Mouse (Mus musculus) c-Kit-positive CD71-negative TER-119-negative erythroid progenitor cells, embryonic 14.5 days (primary cell): Measurements from ENCODE around the gene Pnp2.
"Not testable (repeated sequence)": the region's sequence is repeated elsewhere in the genome, so short reads cannot be mapped to it uniquely, and the experiment has no call there.

ENCODE experiments used
- DNase-seq: peaks from one replicate; pipeline ENCODE4 v3.0.0-alpha.2; 2013; ENCODE audit warnings: low read depth

Gene Pnp2

DNA sequence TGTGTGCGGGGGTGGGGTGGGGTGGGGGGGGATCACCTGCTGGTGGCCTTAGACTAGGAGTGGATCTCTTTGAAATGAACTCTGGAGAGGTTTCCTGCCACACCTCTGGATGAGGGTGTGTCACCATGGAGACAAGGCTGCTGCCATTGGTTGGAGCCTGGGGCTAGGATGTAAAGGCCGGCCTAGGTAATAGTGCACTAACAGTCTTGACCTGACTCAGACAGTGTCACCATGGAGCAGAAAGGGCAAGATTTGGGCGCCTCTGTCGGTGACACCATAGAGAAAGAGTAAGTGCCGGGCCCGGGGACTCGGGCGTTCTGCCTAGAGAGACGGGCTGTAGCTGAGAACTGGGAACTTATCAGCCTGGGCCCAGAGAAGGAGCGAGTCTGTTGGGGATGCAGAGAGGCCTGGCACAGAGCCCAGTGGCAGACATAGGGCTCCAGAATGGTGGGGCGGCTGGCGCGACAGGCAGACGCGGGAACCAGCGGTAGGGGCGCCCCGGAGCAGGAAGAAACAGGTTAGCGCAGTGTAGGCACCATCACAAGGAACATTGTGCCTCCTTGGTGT lies at the start of gene Pnp2:
Pnp2 (plus strand) TSS at position 51 of the 567 bp plus-strand sequence.
- not testable (repeated sequence) for DNase-seq

DNA sequence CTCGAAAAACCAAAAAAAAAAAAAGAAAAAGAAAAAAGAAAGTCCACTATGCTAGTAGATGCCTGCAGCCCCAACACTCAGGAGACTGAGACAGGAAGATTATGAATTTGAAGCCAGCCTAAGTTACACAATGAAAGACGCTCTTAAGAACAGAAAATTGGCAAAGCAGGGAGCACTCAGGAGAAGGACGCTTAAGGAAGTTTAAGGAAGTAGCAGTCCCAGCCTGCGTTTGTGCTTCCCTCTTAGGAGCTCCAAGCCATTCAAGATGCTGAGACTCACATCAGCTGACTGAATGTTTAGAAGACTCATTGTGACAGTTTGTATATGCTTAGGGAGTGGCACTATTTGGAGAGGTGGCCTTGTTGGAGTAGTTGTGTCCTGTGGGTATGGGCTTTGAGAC lies 47.7 kb upstream of the Pnp2 start:
- DNase-seq, result no peak

DNA sequence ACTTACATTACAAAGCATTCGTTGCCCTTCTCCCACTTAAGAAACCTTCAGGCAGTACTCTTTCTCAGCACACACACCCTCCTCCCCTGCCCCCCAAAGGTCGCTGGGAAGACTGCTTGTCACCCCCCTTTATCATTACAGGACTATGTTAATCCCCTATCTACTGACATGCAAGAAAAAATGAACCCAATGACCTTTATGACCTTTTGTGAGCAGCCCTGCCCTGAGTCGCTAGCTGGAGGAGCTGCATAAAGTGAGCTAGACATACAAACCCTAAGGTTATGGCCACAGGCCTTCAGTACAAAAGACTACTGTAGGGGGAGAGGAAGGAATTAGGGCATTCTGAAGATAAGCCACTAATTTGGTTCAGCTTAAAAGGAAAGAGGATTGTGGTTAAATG lies 44.4 kb upstream of the Pnp2 start:
- no peak for DNase-seq

DNA sequence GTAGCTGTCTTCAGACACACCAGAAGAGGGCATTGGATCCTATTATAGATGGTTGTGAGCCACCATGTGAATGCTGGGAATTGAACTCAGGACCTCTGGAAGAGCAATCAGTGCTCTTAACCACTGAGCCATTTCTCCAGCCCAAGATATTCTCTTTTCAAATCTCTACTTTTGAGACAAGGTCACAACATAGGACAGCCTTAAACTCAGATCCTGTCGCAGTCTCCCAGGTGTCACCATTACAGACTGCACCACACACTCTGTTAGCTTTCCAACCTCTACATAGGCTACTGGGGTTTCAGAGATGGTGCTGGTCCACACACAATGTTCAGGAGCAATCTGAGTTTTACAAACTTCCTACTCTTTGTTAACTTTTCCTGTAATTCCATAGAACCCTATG lies 32.4 kb upstream of the Pnp2 start:
- DNase-seq, result not testable (repeated sequence)

DNA sequence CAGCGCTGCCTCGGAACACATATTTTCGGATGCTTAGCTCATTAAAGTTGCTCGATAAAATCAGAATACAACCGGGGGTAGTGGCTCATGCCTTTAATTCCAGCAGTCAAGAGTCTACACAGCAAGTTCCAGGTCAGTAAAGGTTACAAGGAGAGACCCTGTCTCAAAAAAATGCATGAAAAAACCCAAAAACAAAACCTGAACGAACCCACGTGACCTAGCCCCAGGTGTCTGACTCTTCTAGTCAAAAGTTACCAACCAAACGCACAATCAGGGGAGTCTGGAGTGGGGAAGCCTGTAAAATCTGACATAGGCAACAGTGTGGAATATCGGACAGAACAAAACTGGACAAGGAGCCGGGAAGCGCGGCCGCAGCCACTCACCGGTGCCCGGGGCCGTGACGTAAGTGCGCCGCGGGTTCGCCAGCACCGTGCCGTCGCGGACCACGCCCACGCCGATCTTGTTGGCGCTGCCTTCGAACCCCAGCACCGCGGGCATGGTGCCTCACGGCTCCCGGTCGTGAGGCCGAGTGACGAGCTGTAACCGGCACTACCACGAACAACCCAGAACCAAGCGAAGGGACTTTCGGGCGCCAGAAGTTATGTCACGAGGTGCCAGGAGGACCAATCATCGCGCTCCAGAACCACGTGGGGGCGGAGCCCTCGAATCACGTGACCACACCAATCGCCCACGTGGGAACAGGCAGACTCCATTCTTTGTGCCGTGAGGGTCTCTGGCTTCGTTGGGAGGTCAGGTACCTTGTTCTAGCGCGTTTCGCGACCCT lies 31.3 kb upstream of the Pnp2 start, which contains the start of the genes Osgep and Apex1:
Osgep (minus strand) TSS at position 613 of the 784 bp plus-strand sequence.
Apex1 (plus strand) TSS at position 688 of the 784 bp plus-strand sequence.
- peak; percentile 95 for DNase-seq

DNA sequence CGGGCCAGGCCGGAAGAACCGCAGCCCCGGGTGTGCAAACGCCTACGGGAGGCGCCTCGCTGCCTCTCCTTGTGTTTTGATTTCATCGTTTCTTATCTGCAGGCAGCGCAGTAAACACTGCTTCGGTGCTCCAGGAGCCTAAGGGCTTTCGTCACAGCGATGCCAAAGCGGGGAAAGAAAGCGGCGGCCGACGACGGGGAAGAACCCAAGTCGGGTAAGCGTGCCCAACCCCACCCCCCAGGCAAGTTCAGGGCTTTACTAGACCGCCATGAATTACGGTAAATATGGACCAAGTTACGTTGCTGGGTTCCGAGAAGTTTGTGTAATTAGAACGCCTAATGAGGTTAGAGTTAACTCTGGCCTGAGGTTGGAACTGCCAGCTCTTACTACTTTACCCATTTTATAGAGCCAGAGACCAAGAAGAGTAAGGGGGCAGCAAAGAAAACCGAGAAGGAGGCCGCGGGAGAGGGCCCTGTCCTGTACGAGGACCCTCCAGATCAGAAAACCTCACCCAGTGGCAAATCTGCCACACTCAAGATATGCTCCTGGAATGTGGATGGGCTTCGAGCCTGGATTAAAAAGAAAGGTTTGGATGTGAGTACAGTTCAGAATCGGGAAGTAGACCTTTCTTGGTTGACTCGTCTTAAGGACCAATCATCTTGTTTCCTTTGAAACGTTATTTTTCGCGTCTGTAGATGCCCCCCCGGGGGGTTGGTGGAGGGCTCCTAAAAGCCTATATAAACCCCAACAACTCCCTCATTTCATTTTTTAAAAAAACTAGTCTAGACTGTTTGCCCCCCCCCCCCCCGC lies 30.5 kb upstream of the Pnp2 start:
- DNase-seq, result no peak

DNA sequence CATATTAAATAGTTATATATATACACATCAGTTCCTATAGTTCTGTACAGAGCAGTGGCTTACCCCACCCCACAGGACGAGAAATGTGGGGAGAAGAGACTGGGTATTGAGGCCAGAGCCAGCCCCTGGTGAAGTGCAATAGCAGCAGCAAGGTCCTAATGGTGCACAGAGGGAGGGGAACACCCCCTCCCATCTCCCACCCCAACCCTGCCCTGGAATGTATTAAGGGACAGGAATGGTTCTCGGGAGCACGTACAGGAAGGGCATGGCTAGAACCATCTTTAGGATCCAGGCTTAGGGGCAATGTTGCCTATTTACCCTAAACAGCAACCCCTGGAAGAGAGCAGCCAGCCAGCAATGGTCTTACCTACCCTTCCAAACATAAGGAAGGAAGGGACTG lies 28.4 kb upstream of the Pnp2 start:
- no peak for DNase-seq

DNA sequence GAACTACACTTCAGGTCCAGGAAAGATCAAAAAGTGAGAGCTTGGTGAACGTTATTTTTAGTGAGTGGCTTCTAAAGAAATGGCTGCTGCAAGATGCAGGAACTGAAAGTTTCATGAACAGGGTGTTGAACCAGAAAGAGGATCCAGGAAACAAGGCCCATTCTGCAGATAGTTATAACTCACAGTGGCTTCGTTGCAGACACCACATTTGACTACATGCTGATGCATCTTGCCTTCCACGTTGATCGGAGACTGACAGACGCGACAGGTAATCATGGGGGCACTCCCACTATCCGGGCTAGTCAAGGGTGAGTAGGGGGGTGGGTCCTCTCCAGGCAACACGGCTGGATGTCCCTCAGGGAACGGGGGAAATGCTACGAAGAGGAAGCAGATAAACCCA lies 25.8 kb upstream of the Pnp2 start:
- DNase-seq, result no peak

DNA sequence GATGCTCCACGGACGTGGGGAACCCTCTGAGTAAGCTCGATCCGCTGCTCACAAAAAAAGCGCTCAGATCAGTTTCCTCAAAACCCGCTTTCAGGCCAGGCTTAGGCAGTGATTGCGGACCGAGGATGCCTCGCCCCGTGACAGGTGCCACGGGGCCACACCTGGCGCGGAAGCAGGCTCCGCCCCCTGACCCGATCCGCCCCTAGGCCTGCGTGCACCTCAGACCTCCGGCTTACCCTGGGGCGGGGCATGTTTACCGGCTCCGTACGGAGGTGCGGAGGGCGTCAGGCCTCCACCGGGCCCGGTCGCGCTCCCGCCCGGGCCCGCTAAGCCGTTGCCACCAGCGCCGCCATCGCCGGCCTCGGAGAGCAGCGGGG lies 25.4 kb upstream of the Pnp2 start:
- no peak for DNase-seq

DNA sequence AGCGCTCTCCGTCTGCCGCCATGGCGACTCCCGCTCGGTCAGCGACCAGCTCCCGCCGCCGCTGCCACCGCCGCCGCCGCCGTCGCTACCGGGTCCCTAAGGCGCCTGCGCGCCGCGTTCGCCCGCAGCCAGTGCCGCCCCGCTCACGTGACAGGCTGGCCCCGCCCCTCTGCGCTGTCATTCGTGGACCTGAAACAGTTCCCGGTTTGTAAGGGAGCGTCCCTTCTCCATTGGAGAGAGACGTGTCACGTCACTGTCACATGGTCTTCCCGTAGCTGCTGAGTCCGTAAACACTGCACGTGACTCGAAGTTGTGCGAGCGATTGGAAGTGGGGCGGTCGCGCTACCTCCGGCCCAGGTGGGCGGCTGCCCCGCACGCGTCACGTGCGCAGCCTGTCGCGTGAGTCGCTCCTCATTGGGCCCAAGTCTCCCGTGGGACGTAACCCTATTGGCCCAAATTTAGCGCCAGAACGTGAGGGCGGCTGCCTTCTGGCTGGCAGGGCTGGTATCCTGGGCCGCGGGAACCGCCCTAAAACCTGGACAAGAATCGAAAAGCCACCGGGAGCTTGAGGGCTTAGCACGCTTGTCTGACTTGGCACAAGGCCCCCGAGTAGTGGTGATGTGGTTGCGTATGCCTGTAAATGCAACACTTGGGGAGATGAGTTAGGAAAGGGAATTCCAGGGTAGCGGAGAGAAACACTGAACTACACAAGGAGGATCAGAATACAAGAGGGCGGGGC lies 24.9 kb upstream of the Pnp2 start, which contains the start of the genes Pip4p1 and Pnp:
Pip4p1 (minus strand) TSS at position 103 of the 739 bp plus-strand sequence.
Pnp (plus strand) TSS at position 329 of the 739 bp plus-strand sequence.
- DNase-seq, result peak; percentile 96

DNA sequence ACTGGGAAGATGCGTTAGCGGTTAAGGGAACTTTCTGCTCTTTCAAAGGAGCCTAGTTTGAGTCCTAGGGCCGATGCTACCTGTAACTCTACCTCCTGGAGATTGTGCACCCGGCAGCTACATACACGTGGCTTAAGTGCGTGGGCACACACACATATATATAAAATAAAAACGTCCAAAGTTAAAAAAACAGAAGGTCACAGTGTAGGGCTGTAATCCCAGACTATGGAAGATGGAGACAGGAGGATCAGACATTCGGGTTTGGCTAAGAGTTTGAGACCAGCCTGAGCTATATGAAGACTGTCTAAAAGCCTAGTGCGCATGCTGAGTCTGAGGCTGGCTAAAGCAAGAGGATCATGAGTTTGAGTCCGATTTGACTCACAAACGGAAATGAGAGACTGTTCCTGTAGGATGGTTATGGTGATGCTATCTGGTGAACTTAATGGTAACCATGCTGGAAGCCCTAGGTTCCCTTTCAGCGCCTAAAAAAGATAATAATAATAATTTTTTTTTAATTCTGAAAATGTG lies 24.2 kb upstream of the Pnp2 start:
- DNase-seq, result no peak

DNA sequence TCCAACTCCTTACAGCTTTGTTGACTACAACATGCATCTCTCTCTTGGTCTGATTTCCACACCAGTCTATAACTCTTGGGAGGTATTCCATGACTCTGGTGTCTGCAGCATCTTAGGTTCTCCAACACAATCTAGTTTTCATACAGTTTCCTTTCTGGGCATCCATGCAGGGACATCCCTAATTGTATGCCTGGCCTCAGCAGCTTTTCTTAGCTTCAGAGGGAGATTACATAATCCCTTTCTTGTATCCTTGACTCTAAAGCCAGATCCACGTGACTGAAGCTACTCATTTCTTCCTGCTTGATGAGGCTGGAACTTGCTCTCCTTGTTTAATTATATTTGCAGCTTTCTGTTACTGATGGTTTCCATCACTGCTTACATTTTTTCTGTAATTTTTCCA lies 19.1 kb upstream of the Pnp2 start:
- DNase-seq, result no peak

DNA sequence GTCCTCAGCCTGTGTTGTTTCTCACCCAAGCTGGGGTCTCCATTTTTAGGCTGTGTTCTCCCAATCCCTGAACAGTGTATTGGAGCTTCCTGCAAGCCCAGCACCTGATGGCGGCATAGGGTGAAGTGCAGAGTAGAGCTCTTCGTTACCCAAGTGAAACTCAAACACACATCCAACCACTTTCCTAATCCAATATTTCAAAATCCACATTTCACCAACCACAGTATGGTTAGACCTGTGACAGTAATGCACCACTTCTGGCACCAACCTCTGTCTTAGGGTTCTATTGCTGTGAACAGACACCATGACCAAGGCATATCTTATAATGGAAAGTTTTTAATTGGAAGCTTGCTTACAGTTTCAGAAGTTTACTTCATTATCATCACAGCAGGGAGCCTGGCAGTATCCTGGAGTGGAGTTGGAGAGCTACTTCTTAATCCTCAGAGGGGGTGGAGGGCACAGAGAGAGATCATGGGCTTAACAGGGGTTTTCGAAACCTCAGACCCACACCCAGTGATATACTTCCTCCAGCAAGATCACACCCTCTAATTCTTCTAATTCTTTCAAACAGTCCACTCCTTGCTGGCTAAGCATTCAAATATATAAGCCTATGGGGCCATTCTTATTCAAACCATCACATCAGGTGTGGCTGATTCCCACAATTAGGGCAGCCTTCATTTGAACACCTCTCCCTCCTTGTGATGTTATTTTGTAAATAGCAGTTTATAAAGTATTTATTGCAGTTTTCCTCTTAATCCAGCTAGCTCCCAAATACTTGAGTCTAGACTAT lies 17.5 kb upstream of the Pnp2 start:
- DNase-seq, result no peak

DNA sequence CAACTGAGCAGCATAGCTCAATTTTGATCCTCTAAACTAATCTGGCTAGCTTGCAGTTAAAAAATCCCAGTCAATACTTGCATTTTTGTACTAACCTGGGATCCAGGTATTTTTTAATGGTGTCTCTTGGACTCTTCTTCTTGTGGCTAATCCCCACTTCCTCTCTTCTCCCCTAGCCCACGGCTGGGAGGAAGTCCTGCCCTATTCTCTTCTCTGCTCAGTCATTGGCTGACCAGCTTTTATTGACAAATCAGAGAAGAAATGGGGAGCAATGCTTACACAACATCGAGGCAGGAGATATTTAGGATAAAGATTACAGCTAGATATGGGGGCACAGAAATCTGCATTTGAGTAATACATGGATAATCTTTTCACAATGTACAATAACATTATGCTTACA lies 16.9 kb upstream of the Pnp2 start:
- no peak for DNase-seq

DNA sequence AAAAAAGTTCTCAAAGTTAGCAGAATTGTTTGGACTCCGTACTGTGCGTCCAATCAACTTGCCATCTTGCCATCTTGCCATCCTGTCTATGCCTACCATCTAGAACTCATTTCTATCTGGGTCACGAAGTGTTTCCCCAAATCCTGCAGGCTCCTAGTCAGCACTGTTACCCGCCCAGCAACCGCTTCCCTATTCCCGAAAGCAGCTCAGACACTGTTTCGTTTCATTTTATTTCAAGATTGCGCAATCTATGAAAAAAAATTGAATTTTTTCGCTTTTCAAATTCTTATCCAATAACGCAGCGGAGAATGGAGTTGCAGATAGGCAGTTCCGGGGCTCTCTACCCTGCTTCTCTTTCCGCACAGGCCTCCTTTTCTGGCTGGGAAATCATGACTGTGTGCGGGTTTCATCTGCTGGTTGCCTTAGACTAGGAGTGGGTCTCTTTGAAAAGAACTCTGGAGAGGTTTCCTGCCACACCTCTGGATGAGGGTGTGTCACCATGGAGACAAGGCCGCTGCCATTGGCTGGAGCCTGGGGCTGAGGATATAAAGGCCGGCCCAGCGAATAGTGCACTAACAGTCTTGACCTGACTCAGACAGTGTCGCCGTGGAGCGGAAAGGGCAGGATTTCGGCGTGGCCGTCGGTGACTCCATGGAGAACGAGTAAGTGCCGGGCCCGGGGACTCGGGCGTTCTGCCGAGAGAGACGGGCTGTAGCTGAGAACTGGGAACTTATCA lies 11.7 kb upstream of the Pnp2 start, which contains the start of gene Gm49342:
Gm49342 (plus strand) TSS at position 586 of the 736 bp plus-strand sequence.
- DNase-seq, result peak; percentile 89

DNA sequence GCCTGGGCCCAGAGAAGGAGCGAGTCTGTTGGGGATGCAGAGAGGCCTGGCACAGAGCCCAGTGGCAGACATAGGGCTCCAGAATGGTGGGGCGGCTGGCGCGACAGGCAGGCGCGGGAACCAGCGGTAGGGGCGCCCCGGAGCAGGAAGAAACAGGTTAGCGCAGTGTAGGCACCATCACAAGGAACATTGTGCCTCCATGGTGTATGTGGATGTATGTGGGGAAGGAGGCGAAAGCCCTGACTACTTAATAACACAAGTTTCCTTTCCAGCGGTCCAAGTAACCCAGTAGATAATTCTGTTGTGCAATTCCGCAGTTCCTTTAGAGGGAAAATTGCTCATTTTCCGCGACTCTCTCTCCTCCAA lies 11.1 kb upstream of the Pnp2 start:
- not testable (repeated sequence) for DNase-seq

DNA sequence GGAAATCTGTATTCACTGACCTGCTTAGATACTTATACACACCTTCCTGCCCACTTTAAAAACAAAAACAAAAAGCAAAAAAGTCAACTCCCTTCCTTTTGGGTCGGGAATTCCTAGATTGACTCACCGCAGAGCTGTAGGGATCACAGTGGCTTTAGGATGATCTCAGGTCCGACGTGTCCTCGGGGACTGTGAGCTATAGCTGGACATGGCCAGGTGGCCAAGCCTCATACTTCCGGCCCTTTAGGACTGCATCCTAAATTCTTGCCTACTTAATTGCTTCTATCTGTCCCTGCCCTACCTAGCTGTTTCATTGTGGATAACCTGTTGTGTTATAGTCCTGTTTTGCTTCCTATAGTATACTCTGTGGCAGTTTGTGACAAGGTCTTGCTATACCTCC lies 10.7 kb upstream of the Pnp2 start:
- not testable (repeated sequence) for DNase-seq

DNA sequence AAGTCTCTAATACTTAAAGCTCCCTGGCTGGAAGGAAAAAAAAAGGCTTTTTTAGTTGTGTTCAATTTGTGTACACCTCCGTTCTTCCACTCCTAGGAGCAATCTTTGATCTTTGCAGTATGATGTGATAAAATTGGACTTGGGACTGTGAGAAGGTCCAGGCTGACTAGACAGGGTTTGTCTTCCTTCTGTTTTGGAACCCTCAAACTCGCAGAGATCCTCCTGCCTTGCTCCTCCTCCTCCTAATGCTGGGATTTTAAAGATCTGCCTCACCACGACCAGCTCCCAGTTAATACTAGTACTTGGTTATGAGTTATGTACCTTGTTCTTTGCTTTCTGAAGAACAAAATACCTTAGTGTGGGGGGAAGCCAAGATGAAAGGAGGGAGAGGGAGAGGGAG lies 10.3 kb upstream of the Pnp2 start:
- DNase-seq, result not testable (repeated sequence)

DNA sequence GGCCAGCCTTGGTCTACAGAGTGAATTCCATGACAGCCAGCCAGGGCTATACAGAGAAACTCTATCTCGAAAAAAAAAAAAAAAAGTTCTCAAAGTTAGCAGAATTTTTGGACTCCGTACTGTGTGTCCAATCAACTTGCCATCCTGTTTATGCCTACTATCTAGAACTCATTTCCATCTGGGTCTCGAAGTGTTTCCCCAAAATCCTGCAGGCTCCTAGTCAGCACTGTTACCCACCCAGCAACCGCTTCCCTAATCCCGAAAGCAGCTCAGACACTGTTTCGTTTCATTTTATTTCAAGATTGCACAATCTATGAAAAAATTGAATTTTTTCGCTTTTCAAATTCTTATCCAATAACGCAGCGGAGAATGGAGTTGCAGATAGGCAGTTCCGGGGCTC lies 305 bp upstream of the Pnp2 start:
- no peak for DNase-seq

DNA sequence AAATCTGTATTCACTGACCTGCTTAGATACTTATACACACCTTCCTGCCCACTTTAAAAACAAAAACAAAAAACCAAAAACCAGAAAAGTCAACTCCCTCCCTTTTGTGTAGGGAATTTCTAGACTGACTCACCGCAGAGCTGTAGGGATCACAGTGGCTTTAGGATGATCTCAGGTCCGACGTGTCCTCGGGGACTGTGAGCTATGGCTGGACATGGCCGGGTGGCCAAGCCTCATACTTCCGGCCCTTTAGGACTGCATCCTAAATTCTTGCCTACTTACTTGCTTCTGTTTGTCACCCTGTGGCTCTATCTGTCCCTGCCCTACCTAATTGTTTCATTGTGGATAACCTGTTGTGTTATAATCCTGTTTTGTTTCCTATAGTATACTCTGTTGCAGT lies 932 bp downstream of the Pnp2 start:
- not testable (repeated sequence) for DNase-seq
